Mouse (Mus musculus) small intestine, adult 2 months (tissue): ENCODE results near the gene Tmem150a. TPM values are rescaled to one million over a fixed set of nuclear protein-coding genes. Genes with fewer than 3 reads are reported as not detected.

Source experiments
- H3K27ac ChIP-seq: fragments of 200-500 bp; 2 replicates; pipeline ENCODE4 v1.5.1; 2012; ENCODE audit warnings: low read depth, low read length, control low read depth, inconsistent platforms; ENCODE audit not compliant: insufficient read depth
- H3K27me3 ChIP-seq: fragments of 200-500 bp; 2 replicates; pipeline ENCODE4 v1.6.1; 2012; ENCODE audit warnings: mild to moderate bottlenecking, moderate library complexity, low read length, inconsistent platforms; ENCODE audit not compliant: control insufficient read depth, insufficient read depth
- H3K36me3 ChIP-seq: fragments of 200-500 bp; 2 replicates; pipeline ENCODE4 v1.6.1; 2012; ENCODE audit warnings: mild to moderate bottlenecking, low read length, control low read depth, inconsistent platforms; ENCODE audit not compliant: control insufficient read depth, insufficient read depth
- H3K4me1 ChIP-seq: fragments of 200-500 bp; 2 replicates; pipeline ENCODE4 v1.6.1; 2012; ENCODE audit warnings: low read length, inconsistent platforms, mixed read lengths; ENCODE audit not compliant: control insufficient read depth, insufficient read depth, insufficient read length
- H3K4me3 ChIP-seq: fragments of 200-500 bp; 2 replicates; pipeline ENCODE4 v1.5.1; 2012; ENCODE audit warnings: low read depth, mild to moderate bottlenecking, control low read depth, inconsistent platforms, low read length, moderate library complexity
- CTCF ChIP-seq: fragments of 200-500 bp; IDR thresholded peaks from 2 replicates; pipeline ENCODE4 v1.5.1; 2012; ENCODE audit warnings: low read depth, mild to moderate bottlenecking, control low read depth, inconsistent platforms, low read length, moderate library complexity, mixed read lengths; ENCODE audit not compliant: insufficient replicate concordance, insufficient read length; ENCODE audit errors: extremely low read depth
- POLR2A ChIP-seq: fragments of 200-500 bp; IDR thresholded peaks from 2 replicates; pipeline ENCODE4 v1.6.1; 2012; ENCODE audit warnings: low read depth, mild to moderate bottlenecking, control low read depth, inconsistent platforms, low read length, moderate library complexity
- WGBS: fragments of 180-500 bp; shearing (Covaris S2); methylation state at CpG from one replicate; pipeline ENCODE4 v1.1.7; 2018; 5-methylcytosine and 5-hydroxymethylcytosine counted together
- polyA plus RNA-seq: library from polyadenylated mRNA; depleted of rRNA; stranded (reverse); fragments of >200 nt; gene quantifications from 2 replicates; pipeline ENCODE4 v1.2.3, GENCODE M21; 2012

Gene Tmem150a
- polyA plus RNA-seq, 1 experiment = 31.8 TPM

GRCm38 (mm10) chr6:72383142-72383820 lies 28.0 kb downstream of the Tmem150a start:
- no peak overlapping the region for H3K27ac ChIP-seq
- 83% methylated on average over 6 of the region's 6 CpGs for WGBS
- no peaks in the 10 kb centered on the region for H3K27me3 ChIP-seq
- no peak for TF ChIP-seq POLR2A
- TF ChIP-seq CTCF = no peak
- peaks cover 20% of the 10 kb centered on the region for H3K36me3 ChIP-seq
- H3K4me3 ChIP-seq = no peak overlapping the region
- H3K4me1 ChIP-seq = peaks cover 4% of the 10 kb centered on the region; the same call in 1 of the 2 replicates

DNA sequence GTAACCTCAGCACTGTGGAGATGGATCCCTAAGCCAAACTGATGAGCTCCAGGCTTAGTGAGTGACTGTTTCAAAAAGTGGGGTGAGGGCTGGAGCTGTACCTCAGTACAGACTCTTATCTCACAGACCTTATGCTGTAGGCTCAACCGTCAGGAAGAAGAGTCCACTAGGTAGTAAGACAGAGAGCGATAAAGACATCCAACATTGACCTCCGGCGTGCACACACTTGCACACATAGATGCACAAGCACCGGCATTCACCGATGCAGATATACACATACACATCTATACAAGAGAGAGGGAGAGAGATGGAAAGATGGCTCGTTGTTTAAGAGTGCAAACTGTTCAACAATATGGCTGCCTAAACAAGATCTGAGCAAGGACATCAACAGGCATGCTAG lies 28.7 kb downstream of the Tmem150a start:
- peaks cover 21% of the 10 kb centered on the region for H3K36me3 ChIP-seq
- H3K27me3 ChIP-seq = no peaks in the 10 kb centered on the region
- no peak overlapping the region for H3K27ac ChIP-seq
- no peak for TF ChIP-seq POLR2A
- no peak for TF ChIP-seq CTCF
- peaks cover 7% of the 10 kb centered on the region for H3K4me1 ChIP-seq
- WGBS = 92% methylated on average over 7 of the region's 7 CpGs
- H3K4me3 ChIP-seq = no peak overlapping the region

DNA sequence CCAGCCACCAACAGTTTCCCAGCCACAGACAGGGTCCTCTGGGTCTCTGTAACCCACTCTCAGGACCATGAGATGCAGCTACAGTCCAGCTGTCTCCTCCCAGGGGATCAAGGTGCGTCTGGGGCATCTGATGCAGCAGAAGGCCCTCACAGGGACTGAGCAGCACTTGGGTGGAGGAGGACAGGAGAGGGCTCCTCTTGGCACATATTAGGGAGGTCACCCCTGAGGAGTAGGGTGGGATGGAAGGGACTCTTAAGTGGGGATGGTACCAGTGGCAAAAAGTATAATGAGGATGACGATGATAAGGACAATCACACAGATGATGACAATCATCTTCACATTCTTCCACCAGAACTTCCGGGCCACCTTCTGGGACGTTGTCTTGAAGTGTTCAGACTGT lies 30.0 kb downstream of the Tmem150a start:
- 87% methylated on average over 4 of the region's 4 CpGs for WGBS
- no peak for TF ChIP-seq POLR2A
- TF ChIP-seq CTCF = no peak

DNA sequence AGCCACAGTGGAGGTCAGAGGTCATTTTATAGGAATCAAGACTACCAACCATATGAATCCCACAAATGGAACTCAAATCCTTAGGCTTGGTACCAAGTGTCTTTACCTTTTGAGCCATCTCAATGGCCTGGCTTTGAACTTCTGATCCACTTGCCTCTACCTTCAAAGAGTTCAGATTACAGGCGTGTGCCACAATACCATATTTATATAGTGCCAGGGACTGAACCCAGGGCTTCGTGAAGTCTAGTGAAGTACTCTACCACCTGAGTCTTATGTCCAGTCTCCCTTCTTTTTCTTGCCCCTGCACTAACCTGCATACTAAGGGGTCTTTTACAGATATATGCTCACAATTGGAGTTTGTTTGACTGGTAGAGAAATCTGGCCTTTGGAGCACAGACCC lies 31.3 kb downstream of the Tmem150a start:
- Histone ChIP-seq H3K27ac (no peak overlapping the region), H3K36me3 (peaks cover 21% of the 10 kb centered on the region), H3K4me3 (no peak overlapping the region), H3K4me1 (peaks cover 4% of the 10 kb centered on the region; the same call in 1 of the 2 replicates), H3K27me3 (no peaks in the 10 kb centered on the region)
- TF ChIP-seq CTCF (no peak), POLR2A (no peak)
- WGBS = 96% methylated on average over 2 of the region's 2 CpGs

More for the DNA sequence above, 30.0 kb downstream of the Tmem150a start:
- Histone ChIP-seq H3K36me3 (peaks cover 21% of the 10 kb centered on the region), H3K4me3 (no peak overlapping the region), H3K27me3 (no peaks in the 10 kb centered on the region), H3K27ac (no peak overlapping the region), H3K4me1 (peaks cover 4% of the 10 kb centered on the region)

GRCm38 (mm10) chr6:72387816-72388215 lies 32.6 kb downstream of the Tmem150a start:
- no peak overlapping the region for H3K4me3 ChIP-seq
- TF ChIP-seq CTCF (no peak), POLR2A (no peak)
- 90% methylated on average over 3 of the region's 3 CpGs for WGBS
- peaks cover 21% of the 10 kb centered on the region for H3K36me3 ChIP-seq
- H3K4me1 ChIP-seq = peaks cover 4% of the 10 kb centered on the region; the same call in 1 of the 2 replicates
- no peaks in the 10 kb centered on the region for H3K27me3 ChIP-seq
- no peak overlapping the region for H3K27ac ChIP-seq

GRCm38 (mm10) chr6:72388266-72388665 lies 33.0 kb downstream of the Tmem150a start:
- Histone ChIP-seq H3K4me1 (peaks cover 4% of the 10 kb centered on the region; the same call in 1 of the 2 replicates), H3K27me3 (no peaks in the 10 kb centered on the region), H3K4me3 (no peak overlapping the region), H3K36me3 (peaks cover 21% of the 10 kb centered on the region), H3K27ac (no peak overlapping the region)
- WGBS = 77% methylated on average over 10 of the region's 10 CpGs
- TF ChIP-seq CTCF = no peak
- TF ChIP-seq POLR2A = no peak

GRCm38 (mm10) chr6:72388791-72389329 lies 33.6 kb downstream of the Tmem150a start:
- Histone ChIP-seq H3K27me3 (no peaks in the 10 kb centered on the region), H3K4me1 (peaks cover 4% of the 10 kb centered on the region; the same call in 1 of the 2 replicates), H3K4me3 (peak overlapping the region; percentile 79), H3K36me3 (peaks cover 21% of the 10 kb centered on the region), H3K27ac (0 out of 2 replicates have a peak overlapping the region, but pooled peaks have one; percentile 98)
- TF ChIP-seq POLR2A (no peak), CTCF (no peak)
- 72% methylated on average over 6 of the region's 6 CpGs for WGBS
